Mouse (Mus musculus) MEL (cell line): ENCODE data around the gene Gal3st3. TPM values are rescaled to one million over a fixed set of nuclear protein-coding genes. Genes with fewer than 3 reads are reported as not detected.

Experiments
- DNase-seq: peaks from one replicate; pipeline ENCODE4 v3.0.0; 2011; ENCODE audit warnings: low read depth, low spot score
- H3K27ac ChIP-seq: 2 replicates; pipeline ENCODE4 v1.5.1; 2012; ENCODE audit warnings: low read depth, mild to moderate bottlenecking, control low read depth, low read length, moderate library complexity; ENCODE audit not compliant: control insufficient read depth
- H3K27me3 ChIP-seq, 2 experiments: fragments of 150-350 bp in 1 of 2; sonication (generic) in 1 of 2; 2 replicates each; pipeline ENCODE4 v1.6.1; 2012; ENCODE audit warnings: low read length in 2 of 2, mild to moderate bottlenecking in 2 of 2, improper control_type of control experiment in 1 of 2, moderate library complexity in 1 of 2; ENCODE audit not compliant: insufficient read depth in 2 of 2, control insufficient read depth in 1 of 2
- H3K36me3 ChIP-seq, 2 experiments: 2 replicates each; pipeline ENCODE4 v1.6.1; 2012 to 2014; ENCODE audit warnings: low read length in 2 of 2, improper control_type of control experiment in 1 of 2, inconsistent platforms in 1 of 2, mild to moderate bottlenecking in 1 of 2; ENCODE audit not compliant: insufficient read depth in 2 of 2, control insufficient read depth in 1 of 2
- H3K4me1 ChIP-seq, 2 experiments: fragments of 150-350 bp in 1 of 2; sonication (generic) in 1 of 2; 2 replicates each; pipeline ENCODE4 v1.6.1; 2012; ENCODE audit warnings: low read length in 2 of 2, improper control_type of control experiment in 1 of 2, mild to moderate bottlenecking in 1 of 2; ENCODE audit not compliant: insufficient read depth in 2 of 2, control insufficient read depth in 1 of 2
- H3K4me3 ChIP-seq, 2 experiments: fragments of 150-350 bp in 1 of 2; sonication (generic) in 1 of 2; 2 replicates each; pipeline ENCODE4 v1.5.1; 2012; ENCODE audit warnings: low read depth in 2 of 2, low read length in 2 of 2, mild to moderate bottlenecking in 2 of 2, moderate library complexity in 2 of 2, control low read depth in 1 of 2, improper control_type of control experiment in 1 of 2; ENCODE audit not compliant: control insufficient read depth in 1 of 2, insufficient read depth in 1 of 2
- H3K79me2 ChIP-seq: 2 replicates; pipeline ENCODE4 v1.6.1; 2012; ENCODE audit warnings: mild to moderate bottlenecking, low read length, moderate library complexity; ENCODE audit not compliant: control insufficient read depth, poor library complexity, insufficient read depth
- H3K9ac ChIP-seq: 2 replicates; pipeline ENCODE4 v1.6.1; 2012; ENCODE audit warnings: low read depth, mild to moderate bottlenecking, control low read depth, low read length, moderate library complexity; ENCODE audit not compliant: control insufficient read depth, poor library complexity, severe bottlenecking
- H3K9me3 ChIP-seq: fragments of 150-350 bp; sonication (generic); replicated peaks from 2 replicates; pipeline ENCODE4 v1.6.1; 2012; ENCODE audit warnings: mild to moderate bottlenecking, low read length, improper control_type of control experiment, moderate library complexity; ENCODE audit not compliant: insufficient read depth
- CHD1 ChIP-seq: IDR thresholded peaks from 2 replicates; pipeline ENCODE4 v1.6.1; 2012; ENCODE audit warnings: low read depth, mild to moderate bottlenecking, inconsistent platforms, low read length, improper control_type of control experiment
- CHD2 ChIP-seq: IDR thresholded peaks from 2 replicates; pipeline ENCODE4 v1.6.1; 2011; ENCODE audit warnings: low read length, improper control_type of control experiment
- CTCF ChIP-seq, 3 experiments: IDR thresholded peaks in 2 of 3; conservative IDR thresholded peaks in 1 of 3; 2 replicates each; pipeline ENCODE4 v1.5.1; 2011 to 2012; ENCODE audit warnings: low read length in 3 of 3, low read depth in 2 of 3, mild to moderate bottlenecking in 2 of 3, improper control_type of control experiment in 1 of 3, inconsistent platforms in 1 of 3, mixed read lengths in 1 of 3, moderate library complexity in 1 of 3; ENCODE audit not compliant: control insufficient read depth in 1 of 3, insufficient read depth in 1 of 3, poor library complexity in 1 of 3, severe bottlenecking in 1 of 3
- E2F4 ChIP-seq: IDR thresholded peaks from 2 replicates; pipeline ENCODE4 v1.6.1; 2011; ENCODE audit warnings: low read depth, low read length, improper control_type of control experiment, borderline replicate concordance
- GATA1 ChIP-seq: IDR thresholded peaks from 2 replicates; pipeline ENCODE4 v1.6.1; 2011; ENCODE audit warnings: low read depth, low read length, improper control_type of control experiment
- HCFC1 ChIP-seq: IDR thresholded peaks from 2 replicates; pipeline ENCODE4 v1.6.1; 2012; ENCODE audit warnings: low read depth, mild to moderate bottlenecking, inconsistent platforms, low read length, improper control_type of control experiment, moderate library complexity
- KAT2A ChIP-seq: conservative IDR thresholded peaks from 2 replicates; pipeline ENCODE4 v1.6.1; 2012; ENCODE audit warnings: low read depth, low read length, improper control_type of control experiment, inconsistent platforms
- MAFK ChIP-seq: IDR thresholded peaks from 2 replicates; pipeline ENCODE4 v1.6.1; 2011; ENCODE audit warnings: low read depth, mild to moderate bottlenecking, low read length, improper control_type of control experiment, borderline replicate concordance
- MAX ChIP-seq: IDR thresholded peaks from 2 replicates; pipeline ENCODE4 v1.6.1; 2011; ENCODE audit warnings: low read length, improper control_type of control experiment
- NRF1 ChIP-seq: IDR thresholded peaks from 2 replicates; pipeline ENCODE4 v1.6.1; 2014; ENCODE audit warnings: low read depth, mild to moderate bottlenecking, inconsistent platforms, low read length, improper control_type of control experiment, moderate library complexity; ENCODE audit not compliant: poor library complexity, insufficient read depth, severe bottlenecking
- POLR2AphosphoS2 ChIP-seq: IDR thresholded peaks from 2 replicates; pipeline ENCODE4 v1.6.1; 2011; ENCODE audit warnings: low read length, improper control_type of control experiment
- RAD21 ChIP-seq: IDR thresholded peaks from 2 replicates; pipeline ENCODE4 v1.6.1; 2011; ENCODE audit warnings: mild to moderate bottlenecking, low read depth, low read length, improper control_type of control experiment
- SIN3A ChIP-seq: IDR thresholded peaks from 2 replicates; pipeline ENCODE4 v1.6.1; 2012; ENCODE audit warnings: low read length, improper control_type of control experiment, inconsistent platforms
- TAL1 ChIP-seq: IDR thresholded peaks from 2 replicates; pipeline ENCODE4 v1.6.1; 2012; ENCODE audit warnings: mild to moderate bottlenecking, inconsistent platforms, low read length, moderate library complexity, mixed read lengths
- TBP ChIP-seq: IDR thresholded peaks from 2 replicates; pipeline ENCODE4 v1.8.0; 2011; ENCODE audit warnings: low read depth, low read length, improper control_type of control experiment
- TCF12 ChIP-seq: IDR thresholded peaks from 2 replicates; pipeline ENCODE4 v1.6.1; 2014; ENCODE audit warnings: low read depth, mild to moderate bottlenecking, inconsistent platforms, low read length, improper control_type of control experiment, moderate library complexity
- ZC3H11A ChIP-seq: IDR thresholded peaks from 2 replicates; pipeline ENCODE4 v1.6.1; 2012; ENCODE audit warnings: low read depth, mild to moderate bottlenecking, inconsistent platforms, low read length, improper control_type of control experiment
- ZKSCAN1 ChIP-seq: IDR thresholded peaks from 2 replicates; pipeline ENCODE4 v1.6.1; 2012; ENCODE audit warnings: low read depth, mild to moderate bottlenecking, inconsistent platforms, low read length, improper control_type of control experiment, moderate library complexity
- ZMIZ1 ChIP-seq: IDR thresholded peaks from 2 replicates; pipeline ENCODE4 v1.6.1; 2012; ENCODE audit warnings: low read depth, mild to moderate bottlenecking, inconsistent platforms, low read length, improper control_type of control experiment, moderate library complexity
- polyA plus RNA-seq, 2 experiments: library from polyadenylated mRNA; stranded (reverse) in 1 of 2; unstranded in 1 of 2; fragments of >175 nt in 1 of 2; fragments of >200 nt in 1 of 2; gene quantifications; 2 replicates each; pipeline versions ENCODE4 v1.2.1 to v1.2.4; 2012; ENCODE audit warnings: low replicate concordance in 2 of 2, low read depth in 1 of 2; ENCODE audit not compliant: insufficient read length in 2 of 2, insufficient read depth in 1 of 2, missing spikeins in 1 of 2
- total RNA-seq: library from RNA; depleted of rRNA; stranded (reverse); fragments of 300-350 nt; gene quantifications from 2 replicates; pipeline ENCODE4 v1.2.3, GENCODE M21; 2012

Gal3st3 gene
- total and polyA plus RNA-seq, 3 experiments: 0.04 TPM; not detected in 2

DNA sequence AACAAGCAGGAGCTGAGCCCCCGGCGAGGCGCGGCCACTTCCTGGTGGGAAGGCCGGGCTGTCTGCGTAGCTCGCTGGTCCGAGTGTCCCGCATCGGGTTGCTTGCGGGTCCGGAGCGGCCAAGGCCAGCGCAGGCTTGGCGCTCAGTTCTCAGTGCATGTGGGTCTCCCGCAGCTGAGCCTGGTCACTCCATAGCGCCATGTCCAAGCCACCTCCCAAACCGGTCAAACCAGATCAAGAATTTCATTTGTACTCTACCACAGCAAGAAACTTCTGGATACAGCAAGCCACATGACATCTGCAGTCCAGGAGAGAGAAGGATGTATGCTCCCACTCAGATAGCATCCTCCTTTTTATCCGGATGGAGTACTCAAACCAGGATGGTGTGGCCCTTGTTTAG is 29.8 kb downstream of the Gal3st3 start:
- H3K9me3 ChIP-seq: no peaks in the 10 kb centered on the region
- DNase-seq: no peak
- H3K27me3 ChIP-seq: peaks cover 3% of the 10 kb centered on the region in 2 experiments; a peak in 3 of 4 replicates
- no peak overlapping the region for H3K27ac ChIP-seq
- H3K36me3 ChIP-seq: no peaks in the 10 kb centered on the region
- no peaks in the 10 kb centered on the region for H3K79me2 ChIP-seq
- no peak overlapping the region for H3K9ac ChIP-seq
- H3K4me3 ChIP-seq: no peak overlapping the region
- H3K4me1 ChIP-seq: no peaks in the 10 kb centered on the region
- TF ChIP-seq POLR2AphosphoS2: no peak
- no peak for TF ChIP-seq MAFK
- no peak for TF ChIP-seq TCF12
- no peak for TF ChIP-seq MAX
- no peak for TF ChIP-seq GATA1

DNA sequence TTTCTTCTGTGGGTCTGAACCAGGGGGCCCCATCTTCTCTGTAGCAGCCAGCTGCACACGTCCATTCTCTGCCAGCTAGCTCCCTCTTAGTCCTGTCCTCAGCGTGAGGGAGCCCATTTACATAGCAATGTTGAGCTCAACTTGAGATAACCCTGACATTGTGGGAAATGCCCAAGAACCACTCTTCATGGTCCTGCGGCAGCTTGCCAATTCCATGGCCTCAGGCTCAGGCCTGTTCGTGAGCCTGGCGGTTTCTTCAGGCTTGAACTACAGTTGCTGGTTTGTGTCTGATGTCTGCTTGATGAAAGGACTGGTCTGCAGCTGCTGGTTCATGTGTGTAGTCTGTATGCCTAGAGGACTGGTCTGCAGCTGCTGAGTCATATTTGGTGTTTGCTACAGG is 36.6 kb downstream of the Gal3st3 start:
- Histone ChIP-seq H3K79me2 (no peaks in the 10 kb centered on the region), H3K4me1 (no peaks in the 10 kb centered on the region), H3K36me3 (no peaks in the 10 kb centered on the region), H3K27me3 (no peaks in the 10 kb centered on the region), H3K9me3 (no peaks in the 10 kb centered on the region), H3K9ac (no peak overlapping the region), H3K4me3 (no peak overlapping the region), H3K27ac (no peak overlapping the region)
- TF ChIP-seq TBP: no peak
- no peak for TF ChIP-seq KAT2A
- TF ChIP-seq ZMIZ1: no peak
- TF ChIP-seq NRF1: no peak
- TF ChIP-seq SIN3A: no peak
- no peak for TF ChIP-seq ZC3H11A
- TF ChIP-seq CTCF (IDR thresholded peaks at IDR 0.05 in 2 of 3, conservative IDR thresholded peaks at IDR 0.05 in 1 of 3; ENCODE audit: control insufficient read depth in 1 of 3, insufficient read depth in 1 of 3, low read depth in 2 of 3, low read length in 3 of 3, poor library complexity in 1 of 3, severe bottlenecking in 1 of 3): no peak
- TF ChIP-seq CHD1: no peak
- TF ChIP-seq GATA1: no peak
- no peak for TF ChIP-seq CHD2
- no peak for DNase-seq

DNA sequence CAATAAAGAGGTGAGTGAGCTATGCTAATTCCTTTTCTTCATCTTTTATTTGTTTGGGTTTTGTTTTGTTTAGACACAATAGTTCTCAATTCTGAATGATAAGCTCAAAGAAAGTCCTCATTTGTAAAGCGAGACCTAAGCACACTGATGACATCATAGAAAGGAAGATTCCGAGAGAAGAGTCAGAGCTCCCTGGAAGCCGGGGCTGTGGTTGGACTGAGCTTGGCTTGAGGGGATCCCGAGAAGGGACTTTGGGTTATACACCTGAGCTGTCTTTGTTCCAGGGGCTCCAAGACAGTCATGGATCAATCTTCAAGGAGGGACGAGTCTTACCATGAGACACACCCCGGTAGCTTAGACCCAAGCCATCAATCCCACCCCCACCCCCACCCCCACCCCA is 37.3 kb downstream of the Gal3st3 start, which contains the start of gene Catsper1:
Gene Catsper1, plus strand, starts transcription at position 301 of the 400 bp plus-strand sequence.
- Histone ChIP-seq H3K36me3 (no peaks in the 10 kb centered on the region), H3K9me3 (no peaks in the 10 kb centered on the region), H3K79me2 (no peaks in the 10 kb centered on the region), H3K27ac (no peak within 1 kb of the TSS), H3K4me3 (no peak within 1 kb of the TSS), H3K9ac (no peak within 1 kb of the TSS), H3K27me3 (no peaks in the 10 kb centered on the region), H3K4me1 (no peaks in the 10 kb centered on the region)
- DNase-seq: no peak
- TF ChIP-seq TBP (no peak), SIN3A (no peak), HCFC1 (no peak), MAFK (no peak), ZKSCAN1 (no peak), TAL1 (no peak), ZMIZ1 (no peak), RAD21 (no peak), E2F4 (no peak), GATA1 (no peak)
